Mouse (Mus musculus) retina, postnatal 1 day (tissue): ENCODE results near the gene Olfr690.
"Not testable (repeated sequence)": the region's sequence is repeated elsewhere in the genome, so short reads cannot be mapped to it uniquely, and the experiment has no call there.

ENCODE experiments used
- DNase-seq: peaks from one replicate; pipeline ENCODE4 v3.0.0-alpha.2; 2012

Gene Olfr690

DNA sequence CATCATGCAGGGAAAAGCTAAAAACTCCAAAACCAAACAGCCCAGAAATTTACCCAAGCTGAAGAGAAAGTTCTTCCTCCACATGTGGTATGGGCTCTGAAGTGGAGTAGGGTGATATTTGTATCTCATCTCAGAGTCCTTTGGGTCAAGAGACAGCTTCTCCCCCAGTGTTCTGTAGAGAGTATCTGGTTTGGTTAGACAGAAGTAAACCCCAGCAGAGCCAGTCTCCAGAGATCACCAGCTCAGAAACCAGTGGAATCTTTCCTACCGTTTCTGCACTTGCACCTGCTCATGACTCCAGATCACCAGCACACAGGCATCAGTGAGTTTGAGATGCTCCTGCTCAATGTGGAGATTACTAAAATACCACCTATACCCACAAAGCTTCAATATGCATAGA, at the start of gene Olfr690:
TSS of gene Olfr690 (minus strand) at position 101 of the 400 bp plus-strand sequence.
- DNase-seq, result no peak

DNA sequence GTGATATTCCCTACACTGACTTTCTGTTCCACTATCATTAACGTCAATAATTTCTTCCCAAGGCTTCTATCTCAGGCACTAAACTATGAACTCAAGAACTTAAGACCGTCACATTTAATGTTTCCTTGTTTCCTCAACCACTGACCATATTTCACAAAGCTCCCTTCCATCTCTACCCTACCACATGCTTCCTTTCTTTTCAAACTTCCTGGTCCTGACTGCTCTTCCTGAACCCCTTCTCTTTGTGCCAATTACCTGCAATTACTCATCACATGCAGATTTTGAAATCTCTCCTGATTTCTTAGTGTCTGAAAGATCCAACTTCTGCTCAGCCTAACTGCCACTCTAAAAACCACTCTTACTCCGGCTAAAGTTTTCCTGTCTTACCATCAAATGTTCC, 46.4 kb upstream of the Olfr690 start:
- DNase-seq, result no peak

GRCm38 (mm10) chr7:105374866-105375265, 41.0 kb upstream of the Olfr690 start, which contains the start of gene Gm5901:
Gm5901 (plus strand) TSS chr7:105375038.
- DNase-seq, result no peak

DNA sequence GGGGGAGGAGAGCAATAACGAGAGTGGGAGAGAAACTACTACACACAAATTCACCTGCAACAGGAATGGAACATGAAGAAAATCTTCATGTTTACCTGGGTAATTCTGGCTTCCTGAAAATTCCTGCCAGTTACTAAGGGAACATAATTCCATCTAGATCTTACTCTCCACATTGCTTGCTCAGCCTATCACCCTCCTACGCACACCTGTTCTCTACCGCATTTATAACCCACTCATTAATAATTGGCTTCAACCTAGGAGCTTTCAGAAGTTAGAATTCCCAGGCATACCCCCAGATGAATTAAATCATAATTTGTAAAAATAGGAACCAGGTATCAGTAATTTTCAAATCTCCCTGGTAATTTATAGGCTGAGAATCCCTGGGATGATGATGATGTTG, 40.1 kb upstream of the Olfr690 start:
- DNase-seq, result no peak

- no peak for DNase-seq
These were observed 39.6 kb upstream of the Olfr690 start for GRCm38 (mm10) chr7:105373509-105373908.

DNA sequence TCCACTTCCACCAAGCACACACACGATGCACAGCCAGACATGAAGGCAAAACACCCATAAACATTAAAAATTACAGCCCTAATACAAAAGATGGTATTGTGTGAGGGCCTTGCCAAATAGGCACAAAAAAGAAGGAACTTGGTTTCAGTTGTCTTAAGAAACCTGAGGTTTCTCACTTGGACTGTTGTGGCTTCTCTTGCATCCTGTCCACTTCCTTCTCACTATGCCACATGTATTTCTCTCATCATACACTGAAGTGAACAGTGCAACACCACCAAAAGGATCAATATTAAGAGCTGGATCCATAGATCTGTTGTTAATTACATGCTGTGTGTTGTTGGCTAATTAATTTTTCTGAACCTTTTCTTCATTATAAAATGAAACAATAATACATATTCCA, 39.0 kb upstream of the Olfr690 start:
- no peak for DNase-seq

- no peak for DNase-seq
These were observed 34.6 kb upstream of the Olfr690 start for GRCm38 (mm10) chr7:105368521-105368920.

- DNase-seq, result no peak
These were observed 34.0 kb upstream of the Olfr690 start, which contains the start of gene Olfr692 for GRCm38 (mm10) chr7:105367930-105368329. Olfr692 (plus strand) TSS chr7:105368230.

DNA sequence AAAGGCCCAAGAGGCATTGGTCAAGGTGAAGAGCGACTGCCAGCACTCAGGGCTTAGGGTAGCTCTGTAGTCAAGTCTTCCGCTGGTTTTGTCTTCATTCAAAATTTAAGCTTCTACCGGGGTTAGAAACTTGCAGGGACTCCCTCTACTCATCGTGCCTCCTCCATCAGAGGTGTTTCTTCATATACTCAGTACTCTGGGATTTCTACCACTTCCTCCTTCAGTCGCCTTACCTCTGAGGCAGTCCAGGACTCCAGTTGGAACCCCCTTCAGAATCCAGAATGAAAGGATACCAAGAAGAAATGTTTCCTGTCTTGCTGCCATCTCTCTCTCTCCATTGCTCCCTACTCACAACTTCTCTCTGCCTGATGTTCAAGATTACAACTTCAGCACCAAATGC, 33.4 kb upstream of the Olfr690 start:
- no peak for DNase-seq

DNA sequence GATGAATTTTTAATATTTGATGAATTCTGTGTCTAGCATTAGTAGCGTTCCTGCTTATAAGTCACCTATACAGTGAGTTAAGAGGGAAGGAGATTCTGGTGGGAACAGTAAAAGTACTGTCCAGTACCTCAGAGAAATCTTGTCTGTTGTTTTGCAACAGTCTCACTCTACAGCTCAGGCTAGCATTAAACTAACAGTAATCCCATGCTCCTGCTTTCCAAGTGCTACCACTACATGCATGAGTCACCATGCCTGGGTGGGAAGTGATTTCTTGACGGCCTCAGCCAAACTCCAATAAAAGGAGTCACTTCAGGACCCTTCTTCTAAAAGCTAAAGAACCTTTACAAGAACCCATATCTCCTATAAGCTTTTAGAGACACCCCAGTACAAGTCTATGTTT, 27.8 kb upstream of the Olfr690 start:
- no peak for DNase-seq

- DNase-seq, result not testable (repeated sequence)
These were observed 22.6 kb upstream of the Olfr690 start for GRCm38 (mm10) chr7:105356487-105356886.

- DNase-seq, result not testable (repeated sequence)
These were observed 22.2 kb upstream of the Olfr690 start for GRCm38 (mm10) chr7:105356064-105356463.

GRCm38 (mm10) chr7:105342752-105343151, 8.8 kb upstream of the Olfr690 start:
- no peak for DNase-seq

- no peak for DNase-seq
These were observed 8.3 kb upstream of the Olfr690 start, which contains the start of gene Olfr691 for GRCm38 (mm10) chr7:105342170-105342569. Olfr691 (minus strand) TSS chr7:105342270.

GRCm38 (mm10) chr7:105325302-105325701, 8.6 kb downstream of the Olfr690 start:
- DNase-seq, result no peak

DNA sequence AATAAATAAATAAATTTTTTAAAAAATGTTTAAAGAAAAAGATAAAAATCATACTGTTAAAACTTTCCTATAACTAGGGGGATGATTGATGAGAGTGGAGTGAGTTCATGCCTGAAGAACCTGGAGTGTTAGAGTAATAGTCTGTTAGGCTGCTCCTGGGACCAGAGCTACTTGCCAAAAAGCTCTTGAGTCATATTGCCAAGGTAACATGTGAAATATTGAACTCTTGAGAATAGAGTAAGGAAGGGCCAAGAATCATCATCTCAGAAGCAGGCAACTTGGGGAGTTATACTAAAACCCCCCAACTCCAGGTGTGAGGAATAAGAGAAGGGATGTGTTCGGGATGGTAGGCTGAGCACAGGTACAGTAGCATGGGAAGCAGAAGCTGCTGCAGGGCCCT, 23.0 kb downstream of the Olfr690 start, which contains the start of gene Olfr689:
TSS of gene Olfr689 (plus strand) at position 301 of the 400 bp plus-strand sequence.
- no peak for DNase-seq

DNA sequence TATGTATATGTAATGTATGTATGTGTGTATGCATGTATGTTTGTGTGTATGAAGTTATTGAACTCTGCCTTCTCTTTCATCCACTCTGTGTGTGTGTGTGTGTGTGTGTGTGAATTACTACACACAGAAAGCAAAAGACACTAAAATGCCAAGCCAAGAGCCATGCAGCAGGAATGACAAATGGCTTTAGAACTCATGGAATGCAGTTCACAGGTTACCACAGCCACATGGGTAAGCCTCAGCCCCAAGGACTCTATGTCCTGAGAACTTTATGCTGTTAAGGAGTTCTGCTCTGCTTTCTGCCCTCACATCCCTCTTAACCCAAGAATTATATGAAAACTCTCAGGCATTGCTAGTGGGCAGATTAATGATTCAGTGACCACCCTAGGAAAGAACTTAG, 43.9 kb downstream of the Olfr690 start:
- no peak for DNase-seq

- no peak for DNase-seq
These were observed 46.1 kb downstream of the Olfr690 start, which contains the start of gene Olfr688 for GRCm38 (mm10) chr7:105287795-105288194. Olfr688 (plus strand) TSS chr7:105288095.
